Mouse (Mus musculus): ENCODE measurements around the gene Abraxas1.
A peak's percentile ranks its signal among the peaks of the same experiment; 100 is the strongest.

The Abraxas1 gene

GRCm38 (mm10) chr5:100820483-100821184, at the start of gene Abraxas1:
Abraxas1 (minus strand) TSS chr5:100820965.
- peak; percentile 100 for ATAC-seq (ENCODE audit: low TSS enrichment)

GRCm38 (mm10) chr5:100869197-100869895, 48.6 kb upstream of the Abraxas1 start:
- ATAC-seq (ENCODE audit: low TSS enrichment), result no peak

GRCm38 (mm10) chr5:100866183-100866582, 45.4 kb upstream of the Abraxas1 start:
- ATAC-seq (ENCODE audit: low TSS enrichment), result no peak

- no peak for ATAC-seq (ENCODE audit: low TSS enrichment)
Measured at GRCm38 (mm10) chr5:100864438-100864837, 43.7 kb upstream of the Abraxas1 start.

- no peak for ATAC-seq (ENCODE audit: low TSS enrichment)
Measured at GRCm38 (mm10) chr5:100863091-100863490, 42.3 kb upstream of the Abraxas1 start.

GRCm38 (mm10) chr5:100861811-100862210, 41.0 kb upstream of the Abraxas1 start:
- no peak for ATAC-seq (ENCODE audit: low TSS enrichment)

- no peak for ATAC-seq (ENCODE audit: low TSS enrichment)
Measured at GRCm38 (mm10) chr5:100861140-100861539, 40.4 kb upstream of the Abraxas1 start.

- ATAC-seq (ENCODE audit: low TSS enrichment), result no peak
Measured at GRCm38 (mm10) chr5:100860417-100861053, 39.8 kb upstream of the Abraxas1 start.

- no peak for ATAC-seq (ENCODE audit: low TSS enrichment)
Measured at GRCm38 (mm10) chr5:100856552-100856951, 35.8 kb upstream of the Abraxas1 start.

GRCm38 (mm10) chr5:100853963-100854362, 33.2 kb upstream of the Abraxas1 start:
- no peak for ATAC-seq (ENCODE audit: low TSS enrichment)

- no peak for ATAC-seq (ENCODE audit: low TSS enrichment)
Measured at GRCm38 (mm10) chr5:100847143-100847542, 26.4 kb upstream of the Abraxas1 start.

GRCm38 (mm10) chr5:100846599-100846920, 25.8 kb upstream of the Abraxas1 start:
- ATAC-seq (ENCODE audit: low TSS enrichment), result peak; percentile 64

- peak; percentile 73 for ATAC-seq (ENCODE audit: low TSS enrichment)
Measured at GRCm38 (mm10) chr5:100845848-100846598, 25.3 kb upstream of the Abraxas1 start.

- peak; percentile 75 for ATAC-seq (ENCODE audit: low TSS enrichment)
Measured at GRCm38 (mm10) chr5:100845485-100845847, 24.7 kb upstream of the Abraxas1 start, which contains the start of gene Gpat3. Gpat3 (plus strand) TSS chr5:100845713.

- ATAC-seq (ENCODE audit: low TSS enrichment), result no peak
Measured at GRCm38 (mm10) chr5:100844485-100844884, 23.7 kb upstream of the Abraxas1 start.

GRCm38 (mm10) chr5:100837907-100838306, 17.1 kb upstream of the Abraxas1 start:
- no peak for ATAC-seq (ENCODE audit: low TSS enrichment)

- 0 out of 2 replicates have a peak, but pooled peaks have one; percentile 34 for ATAC-seq (ENCODE audit: low TSS enrichment)
Measured at GRCm38 (mm10) chr5:100835862-100836538, 15.2 kb upstream of the Abraxas1 start.

- no peak for ATAC-seq (ENCODE audit: low TSS enrichment)
Measured at GRCm38 (mm10) chr5:100833841-100834240, 13.1 kb upstream of the Abraxas1 start.

- ATAC-seq (ENCODE audit: low TSS enrichment), result no peak
Measured at GRCm38 (mm10) chr5:100832680-100833079, 11.9 kb upstream of the Abraxas1 start.

- no peak for ATAC-seq (ENCODE audit: low TSS enrichment)
Measured at GRCm38 (mm10) chr5:100828701-100829100, 7.9 kb upstream of the Abraxas1 start.

- ATAC-seq (ENCODE audit: low TSS enrichment), result peak; percentile 74; the same call in 1 of the 2 replicates
Measured at GRCm38 (mm10) chr5:100826531-100826930, 5.8 kb upstream of the Abraxas1 start.
